Mouse (Mus musculus) heart, postnatal 0 days (tissue): ENCODE results near the gene Dnase1l3.

Experiments used
- CTCF ChIP-seq: IDR thresholded peaks from 2 replicates; pipeline ENCODE4 v1.5.1; 2016; ENCODE audit warnings: antibody characterized with exemption, control low read depth, low read depth
- EP300 ChIP-seq: IDR thresholded peaks from 2 replicates; pipeline ENCODE4 v1.6.1; 2016; ENCODE audit warnings: antibody characterized with exemption, low read depth

GRCm38 (mm10) chr14:8026769-8027531 lies 32.6 kb upstream of the Dnase1l3 start:
- TF ChIP-seq EP300 (no peak), CTCF (no peak)
